Mouse (Mus musculus) ES-E14 (cell line): ENCODE measurements at regions not wholly inside any gene's neighbourhood (a gene's known extent, or its start where the extent isn't known, plus 50 kb on each side); places are given as distances from the start of the nearest gene placed in this dataset.

Experiments used
- CHD2 ChIP-seq: IDR thresholded peaks from 2 replicates; pipeline ENCODE4 v1.6.1; 2014; ENCODE audit warnings: mild to moderate bottlenecking, low read depth, low read length, inconsistent platforms
- HCFC1 ChIP-seq: IDR thresholded peaks from 2 replicates; pipeline ENCODE4 v1.6.1; 2012; ENCODE audit warnings: low read length, inconsistent platforms, borderline replicate concordance; ENCODE audit not compliant: insufficient read depth
- MAFK ChIP-seq: IDR thresholded peaks from 2 replicates; pipeline ENCODE4 v1.6.1; 2014; ENCODE audit warnings: mild to moderate bottlenecking, low read depth, low read length, inconsistent platforms; ENCODE audit not compliant: insufficient read depth
- ZNF384 ChIP-seq: IDR thresholded peaks from 2 replicates; pipeline ENCODE4 v1.6.1; 2012; ENCODE audit warnings: low read depth, low read length, inconsistent platforms

DNA sequence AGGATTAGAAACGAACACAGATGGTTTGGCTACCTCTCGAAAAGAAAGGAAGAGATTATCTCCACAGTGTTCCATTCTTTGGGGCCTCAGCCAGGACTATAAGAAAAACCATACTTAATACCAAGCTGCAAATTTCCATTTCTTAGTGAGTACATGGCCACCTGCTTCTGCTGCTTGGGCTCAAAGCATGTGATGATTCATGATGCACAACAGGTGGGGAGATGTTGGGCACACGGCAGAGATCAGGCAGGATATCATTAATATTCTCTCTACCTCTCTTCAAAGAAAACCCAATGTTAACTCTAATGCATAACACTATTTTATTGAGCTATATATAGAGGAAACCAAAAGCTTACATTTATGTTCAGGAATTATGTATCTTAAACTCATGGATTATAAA is 131.3 kb downstream of the Tmem182 start:
- TF ChIP-seq ZNF384 (no peak), HCFC1 (no peak), MAFK (no peak), CHD2 (no peak)
